Mouse (Mus musculus) G1E-ER4 (cell line): ENCODE results near the gene Depp1. TPM values are rescaled to one million over a fixed set of nuclear protein-coding genes. Genes with fewer than 3 reads are reported as not detected.

Experiments
- GATA1 ChIP-seq: IDR thresholded peaks from one replicate; pipeline ENCODE4 v1.8.0; 2012; ENCODE audit warnings: low read length, inconsistent platforms
- polyA plus RNA-seq: library from polyadenylated mRNA; stranded (reverse); fragments of >175 nt; gene quantifications from 2 replicates; pipeline ENCODE4 v1.2.3, GENCODE M21; 2012

Gene Depp1
- polyA plus RNA-seq, 1 experiment: not detected

- no peak for TF ChIP-seq GATA1
These were observed 50.4 kb downstream of the Depp1 start for GRCm38 (mm10) chr6:116700821-116701220.

Other genes starting within 250 kb of the Depp1 start
- 0.12 TPM in 2 replicates for gene Alox5, start 189.4 kb upstream of the Depp1 start, polyA plus RNA-seq
- gene Olfr211, start 161.5 kb upstream of the Depp1 start, polyA plus RNA-seq: not detected in 2 replicates
- not detected in 2 replicates for gene Olfr212, start 144.1 kb upstream of the Depp1 start, polyA plus RNA-seq
- gene Olfr213, start 112.2 kb upstream of the Depp1 start, polyA plus RNA-seq: not detected in 2 replicates
- 0.17 and 0.25 TPM in 2 replicates for gene Gm5580, start 99.5 kb upstream of the Depp1 start, polyA plus RNA-seq
- not detected in 2 replicates for gene Olfr214, start 96.4 kb upstream of the Depp1 start, polyA plus RNA-seq
- not detected in 2 replicates for gene Olfr215, start 66.4 kb upstream of the Depp1 start, polyA plus RNA-seq
- not detected in 2 replicates for gene Zfp422, start 21.6 kb upstream of the Depp1 start, polyA plus RNA-seq
- not detected in 2 replicates for gene Rassf4, start 23.3 kb downstream of the Depp1 start, polyA plus RNA-seq
- under 0.01 TPM in 1 of 2 replicates, not detected in the other for gene Tmem72, start 66.3 kb downstream of the Depp1 start, polyA plus RNA-seq